Mouse (Mus musculus) brain, adult 10 weeks (tissue): Measurements from ENCODE around the gene Pak1ip1. TPM values are rescaled to one million over a fixed set of nuclear protein-coding genes. Genes with fewer than 3 reads are reported as not detected.

ENCODE experiments used
- polyA plus RNA-seq: library from polyadenylated mRNA; stranded (reverse); fragments of 350-450 nt; fragmentation: Illumina TruSeq; extraction: RNeasy Lipid Tissue Mini Kit (QIAGEN cat#74804); gene quantifications from one replicate; pipeline ENCODE4 v1.2.3, GENCODE M21; 2015; ENCODE audit warnings: low read depth, low replicate concordance

Gene Pak1ip1
- polyA plus RNA-seq = 63.2 TPM

DNA sequence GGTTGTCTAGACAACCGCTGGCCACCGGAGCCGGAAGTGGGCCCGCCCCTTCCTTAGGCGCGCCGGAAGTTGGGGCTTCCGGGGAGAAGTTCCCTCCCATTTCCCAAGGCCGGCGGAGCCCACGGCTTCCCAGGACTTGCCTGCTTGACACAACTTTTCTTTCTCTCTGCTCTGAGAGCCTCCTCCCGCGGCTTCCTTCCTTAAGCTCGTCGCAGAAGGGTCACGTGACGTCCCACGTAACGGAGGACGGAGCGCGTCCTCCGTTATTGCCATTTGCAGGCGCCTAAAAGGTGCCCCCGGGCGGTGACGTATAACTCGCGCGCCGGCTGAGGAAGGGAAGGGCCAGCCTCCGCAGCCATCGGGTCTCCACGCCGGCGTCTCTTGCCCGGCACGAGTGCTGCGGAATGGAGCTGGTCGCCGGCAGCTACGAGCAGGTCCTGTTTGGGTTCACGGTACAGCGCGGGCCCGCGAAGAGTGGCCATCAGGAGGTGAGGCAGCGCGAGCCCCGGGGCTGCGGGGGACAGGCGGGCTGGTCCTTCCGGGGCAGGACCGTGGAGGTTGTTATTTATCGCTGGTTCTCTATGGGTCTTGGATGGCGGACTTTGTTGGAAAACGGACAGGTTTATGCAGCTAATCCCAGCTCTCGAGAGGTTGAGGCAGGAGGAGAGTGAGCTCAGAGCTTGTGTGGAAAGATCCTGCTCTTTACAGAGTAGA, at the start of gene Pak1ip1:
Gene Pak1ip1, plus strand, starts transcription at position 98 of the 714 bp plus-strand sequence.

DNA sequence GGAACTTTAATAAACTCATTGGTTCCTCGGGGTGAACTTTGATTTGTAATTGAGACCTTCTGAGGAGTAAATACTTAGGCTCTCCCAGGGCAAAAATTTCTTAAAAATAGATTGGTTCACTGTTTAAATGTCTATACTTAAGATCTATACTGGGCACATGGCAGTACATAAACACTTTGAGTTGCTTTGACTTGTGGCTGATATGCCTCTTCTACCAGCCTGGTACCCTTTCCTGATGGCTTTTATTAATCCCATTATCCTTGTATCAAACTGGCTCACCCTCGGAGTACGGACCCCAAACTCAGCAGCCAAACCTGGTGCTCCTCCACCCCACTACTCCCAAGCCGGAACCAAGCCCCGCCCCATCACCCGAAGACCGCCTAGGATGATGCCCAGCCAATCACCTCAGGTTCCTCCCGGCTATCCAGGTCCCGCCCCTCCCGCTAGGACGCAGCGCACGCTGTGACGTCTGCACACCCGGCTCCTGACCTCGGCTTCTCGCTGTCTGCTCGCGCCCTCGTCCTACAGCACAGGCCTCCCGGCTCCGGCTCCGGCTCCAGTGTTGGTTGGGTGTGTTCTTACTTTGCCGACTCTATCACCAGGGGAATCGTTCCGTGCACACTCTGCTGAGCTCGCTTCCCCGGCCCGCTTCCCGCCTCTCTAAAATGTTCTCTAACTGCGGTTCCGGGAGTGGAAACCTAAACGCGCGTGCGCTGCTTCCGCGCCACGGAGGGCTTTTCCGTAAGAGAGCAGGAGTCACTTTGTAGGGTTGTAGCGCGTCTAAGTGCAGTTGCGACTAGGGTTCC, 15.2 kb downstream of the Pak1ip1 start, which contains the start of gene Tmem14c:
Gene Tmem14c, plus strand, starts transcription at position 464 of the 806 bp plus-strand sequence.

Other genes with a start within 250 kb of the Pak1ip1 start
- 22.2 TPM for gene Gcnt2, start 141.3 kb upstream of the Pak1ip1 start, polyA plus RNA-seq
- 128 TPM for gene Tmem14c, start 15.3 kb downstream of the Pak1ip1 start, polyA plus RNA-seq
- gene Mak, start 78.7 kb downstream of the Pak1ip1 start, polyA plus RNA-seq = 2.2 TPM
- gene Gcm2, start 110.0 kb downstream of the Pak1ip1 start, polyA plus RNA-seq = not detected
- 0.22 TPM for gene Sycp2l, start 113.3 kb downstream of the Pak1ip1 start, polyA plus RNA-seq
- gene Elovl2, start 219.4 kb downstream of the Pak1ip1 start, polyA plus RNA-seq = 11.2 TPM
- gene Smim13, start 248.8 kb downstream of the Pak1ip1 start, polyA plus RNA-seq = 138 TPM